Mouse (Mus musculus): ENCODE results near the gene BC049715. TPM values are rescaled to one million over a fixed set of nuclear protein-coding genes. Genes with fewer than 3 reads are reported as not detected.

The BC049715 gene
- 0.65 and 0.93 TPM in 2 replicates for polyA plus RNA-seq (2015; fragmentation: Nextera tagmentation; extraction: Ambion mirVana)

DNA sequence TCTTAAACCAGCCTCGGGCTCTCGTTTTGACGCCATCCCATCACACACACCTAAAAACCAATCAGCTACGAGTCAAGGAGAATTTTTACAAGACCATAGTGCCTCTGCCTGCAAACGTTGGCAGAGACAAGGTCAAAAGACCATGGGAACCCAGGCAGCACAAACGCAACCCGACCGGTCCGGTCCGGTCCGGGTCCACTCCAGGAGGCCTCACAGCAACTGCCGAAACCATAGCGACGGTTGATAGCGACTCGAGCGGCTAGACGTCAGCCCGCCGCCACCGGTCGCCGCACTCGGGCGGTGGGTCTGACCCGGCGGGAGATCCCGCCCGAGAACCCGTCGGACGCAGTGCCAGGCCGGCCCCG lies at the start of gene BC049715:
Gene BC049715, plus strand, starts transcription at position 111 of the 365 bp plus-strand sequence.
- under 1% methylated on average over 34 of the region's 34 CpGs for WGBS

DNA sequence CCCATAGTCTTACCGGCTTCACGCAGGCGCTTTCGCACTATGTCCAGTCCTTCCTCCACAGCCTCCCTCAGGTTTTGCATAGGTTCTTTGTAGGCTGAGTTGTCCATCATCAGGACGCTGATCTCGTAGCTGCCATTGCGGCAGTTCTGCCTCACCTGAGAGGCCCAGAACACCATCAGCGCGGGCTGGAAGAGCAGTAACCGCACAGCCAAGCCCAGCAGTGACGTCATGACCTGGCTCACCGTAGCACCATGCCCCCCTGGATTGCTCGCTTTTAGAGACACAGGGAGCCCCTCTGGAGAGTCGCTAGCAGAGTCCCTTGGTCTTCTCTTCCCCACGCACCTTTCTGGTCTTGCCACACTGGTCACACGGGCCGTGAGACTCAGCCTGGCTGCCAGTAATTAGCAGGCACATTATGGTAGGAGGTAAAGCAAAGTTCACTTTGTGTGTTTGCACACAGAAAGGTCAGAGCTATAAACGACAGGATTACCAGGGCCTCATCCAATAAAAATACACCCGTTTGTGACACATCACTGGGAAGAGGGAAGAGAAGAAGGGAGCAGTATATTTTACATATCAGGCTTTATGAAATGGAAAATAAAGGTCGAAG lies 45.9 kb upstream of the BC049715 start, which contains the start of gene Gucy2c:
Gene Gucy2c, minus strand, starts transcription at position 389 of the 610 bp plus-strand sequence.
- H3K4me1 ChIP-seq (ENCODE audit: control insufficient read depth, insufficient read depth, low read length), result 0 out of 2 replicates have a peak, but pooled peaks cover 4% of the 10 kb centered on the region
- H3K9me3 ChIP-seq (ENCODE audit: control insufficient read depth, low read length), result no peaks in the 10 kb centered on the region
- 52% methylated on average over 20 of the region's 20 CpGs for WGBS
- peak within 1 kb of the TSS; percentile 44 for H3K4me2 ChIP-seq (ENCODE audit: low read depth, low read length)
- no peaks in the 10 kb centered on the region for H3K36me3 ChIP-seq (ENCODE audit: control insufficient read depth, insufficient read depth, low read length)
- ATAC-seq, result peak; percentile 93
- peak within 1 kb of the TSS; percentile 54 for H3K4me3 ChIP-seq (ENCODE audit: low read length)
- no peaks in the 10 kb centered on the region for H3K27me3 ChIP-seq (replicated peaks; ENCODE audit: control insufficient read depth, insufficient read depth, low read length)
- H3K9ac ChIP-seq (ENCODE audit: low read depth, low read length), result peak within 1 kb of the TSS; percentile 69
- H3K27ac ChIP-seq (ENCODE audit: low read length), result peak within 1 kb of the TSS; percentile 94

More for the DNA sequence above, at the start of gene BC049715:
- Histone ChIP-seq H3K4me3 (ENCODE audit: low read length) (peak within 1 kb of the TSS; percentile 100), H3K27me3 (replicated peaks; ENCODE audit: control insufficient read depth, insufficient read depth, low read length) (no peaks in the 10 kb centered on the region), H3K36me3 (ENCODE audit: control insufficient read depth, insufficient read depth, low read length) (peaks cover under 1% of the 10 kb centered on the region; the same call in 1 of the 2 replicates), H3K9me3 (ENCODE audit: control insufficient read depth, low read length) (no peaks in the 10 kb centered on the region), H3K4me2 (ENCODE audit: low read depth, low read length) (peak within 1 kb of the TSS; percentile 81), H3K9ac (ENCODE audit: low read depth, low read length) (peak within 1 kb of the TSS; percentile 100), H3K27ac (ENCODE audit: low read length) (peak within 1 kb of the TSS; percentile 59; the same call in 1 of the 2 replicates), H3K4me1 (ENCODE audit: control insufficient read depth, insufficient read depth, low read length) (peaks cover 3% of the 10 kb centered on the region; the same call in 1 of the 2 replicates)
- no peak for ATAC-seq

- H3K36me3 ChIP-seq (ENCODE audit: control insufficient read depth, insufficient read depth, low read length), result no peaks in the 10 kb centered on the region
- H3K27me3 ChIP-seq (replicated peaks; ENCODE audit: control insufficient read depth, insufficient read depth, low read length), result no peaks in the 10 kb centered on the region
- H3K9me3 ChIP-seq (ENCODE audit: control insufficient read depth, low read length), result no peaks in the 10 kb centered on the region
- no peak overlapping the region for H3K9ac ChIP-seq (ENCODE audit: low read depth, low read length)
- 63% methylated on average over 12 of the region's 12 CpGs for WGBS
- peak overlapping the region; percentile 85 for H3K27ac ChIP-seq (ENCODE audit: low read length)
- H3K4me2 ChIP-seq (ENCODE audit: low read depth, low read length), result peak overlapping the region; percentile 44
- 0 out of 2 replicates have a peak, but pooled peaks cover 4% of the 10 kb centered on the region for H3K4me1 ChIP-seq (ENCODE audit: control insufficient read depth, insufficient read depth, low read length)
- H3K4me3 ChIP-seq (ENCODE audit: low read length), result peak overlapping the region; percentile 54
- peak; percentile 66 for ATAC-seq
Measured at GRCm38 (mm10) chr6:136782146-136782545, 45.3 kb upstream of the BC049715 start.

DNA sequence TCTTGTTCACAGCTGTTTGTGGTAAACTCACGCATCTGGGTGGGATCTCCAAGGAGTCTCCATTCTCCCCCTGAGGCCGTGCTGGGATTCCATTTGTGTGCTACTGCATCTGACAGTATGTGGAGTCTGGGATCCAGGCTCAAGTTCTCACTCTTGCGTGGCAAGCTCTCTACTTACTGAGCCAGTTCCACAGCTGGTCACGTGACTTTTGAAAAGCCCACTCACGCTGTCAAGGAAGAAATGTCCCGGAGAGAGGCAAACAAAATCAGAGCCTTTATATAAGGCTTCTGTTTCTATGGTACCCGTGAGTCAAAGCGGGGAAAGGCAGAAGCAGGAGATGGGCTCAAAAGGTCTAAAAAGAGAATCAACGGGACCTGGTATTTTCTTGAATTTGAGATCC lies 44.7 kb upstream of the BC049715 start:
- 68% methylated on average over 9 of the region's 9 CpGs for WGBS
- Histone ChIP-seq H3K36me3 (ENCODE audit: control insufficient read depth, insufficient read depth, low read length) (no peaks in the 10 kb centered on the region), H3K27me3 (replicated peaks; ENCODE audit: control insufficient read depth, insufficient read depth, low read length) (no peaks in the 10 kb centered on the region), H3K4me3 (ENCODE audit: low read length) (no peak overlapping the region), H3K9me3 (ENCODE audit: control insufficient read depth, low read length) (no peaks in the 10 kb centered on the region), H3K4me2 (ENCODE audit: low read depth, low read length) (peak overlapping the region; percentile 44), H3K9ac (ENCODE audit: low read depth, low read length) (no peak overlapping the region), H3K4me1 (ENCODE audit: control insufficient read depth, insufficient read depth, low read length) (0 out of 2 replicates have a peak, but pooled peaks cover 4% of the 10 kb centered on the region), H3K27ac (ENCODE audit: low read length) (peak overlapping the region; percentile 85)
- no peak for ATAC-seq

DNA sequence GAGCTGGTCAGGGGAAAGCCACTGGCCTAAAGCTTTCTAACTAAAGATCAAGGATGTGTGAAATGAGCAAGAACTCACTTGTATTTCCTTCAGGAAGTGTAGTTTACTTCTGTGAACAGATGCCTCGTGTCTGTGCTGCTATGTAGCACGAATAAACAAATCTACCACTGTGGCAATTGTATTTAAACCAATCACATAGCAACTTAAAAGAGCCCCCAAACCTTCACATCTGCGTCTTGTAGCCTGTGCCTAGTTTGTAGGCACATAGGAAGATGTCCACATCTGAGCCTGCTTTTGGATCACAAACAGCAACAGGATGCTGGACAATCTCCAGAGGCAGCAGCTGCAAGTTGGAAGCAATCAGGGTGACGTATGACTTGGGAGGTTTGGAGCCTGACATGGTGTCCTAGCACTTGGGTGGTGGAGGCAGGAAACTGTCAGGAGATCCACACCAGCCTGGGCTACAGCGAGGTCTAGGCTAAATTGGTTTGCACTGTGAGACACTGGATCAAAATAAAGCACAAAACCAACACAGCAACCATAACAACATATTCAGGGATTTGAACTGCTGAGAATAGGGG lies 37.9 kb upstream of the BC049715 start:
- Histone ChIP-seq H3K27ac (ENCODE audit: low read length) (peak overlapping the region; percentile 69), H3K27me3 (replicated peaks; ENCODE audit: control insufficient read depth, insufficient read depth, low read length) (no peaks in the 10 kb centered on the region), H3K4me1 (ENCODE audit: control insufficient read depth, insufficient read depth, low read length) (peaks cover 14% of the 10 kb centered on the region), H3K4me2 (ENCODE audit: low read depth, low read length) (no peak overlapping the region), H3K9ac (ENCODE audit: low read depth, low read length) (no peak overlapping the region), H3K36me3 (ENCODE audit: control insufficient read depth, insufficient read depth, low read length) (no peaks in the 10 kb centered on the region), H3K9me3 (ENCODE audit: control insufficient read depth, low read length) (no peaks in the 10 kb centered on the region), H3K4me3 (ENCODE audit: low read length) (no peak overlapping the region)
- peak; percentile 76 for ATAC-seq
- WGBS, result 46% methylated on average over 5 of the region's 5 CpGs

DNA sequence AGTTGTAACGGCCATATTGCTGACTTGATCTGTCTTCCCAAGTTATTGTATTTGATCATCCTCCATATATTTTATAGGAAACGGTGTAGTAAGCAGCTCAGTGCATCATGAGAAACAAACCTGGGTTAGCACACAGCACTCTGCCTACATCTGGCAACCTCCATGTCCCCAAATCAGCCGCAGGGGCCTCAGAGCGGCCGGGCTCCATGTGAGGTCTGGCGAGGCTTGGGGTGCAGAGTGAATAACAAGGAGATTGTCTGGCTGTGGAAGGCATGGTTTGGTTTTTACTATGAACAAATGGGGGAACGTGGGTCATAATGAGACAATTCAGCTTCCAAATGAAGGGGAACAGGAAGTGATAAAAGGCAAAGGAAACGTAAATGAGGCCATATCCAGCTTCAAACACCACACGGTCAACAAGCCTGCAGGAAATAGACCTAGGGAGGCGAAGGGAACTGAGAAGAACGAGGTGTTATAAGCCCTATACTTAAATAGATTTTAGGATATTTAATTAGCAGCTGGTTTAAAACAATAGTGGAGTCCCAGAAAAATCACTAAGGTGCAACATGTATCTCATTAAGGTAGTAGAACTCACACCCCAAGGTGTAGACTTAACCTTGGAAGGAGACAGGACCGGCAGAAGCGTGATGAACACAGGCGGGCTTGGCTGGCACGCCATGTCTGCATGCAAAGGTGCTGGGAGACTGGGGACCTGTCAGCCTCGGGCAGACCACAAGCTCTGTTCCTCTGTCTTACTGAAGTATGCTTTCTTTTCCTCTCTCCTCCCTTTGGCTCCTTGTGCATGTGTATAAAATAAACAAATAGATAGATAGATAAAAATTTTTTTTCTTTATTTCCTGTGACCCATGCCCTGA lies 34.3 kb upstream of the BC049715 start:
- Histone ChIP-seq H3K27me3 (replicated peaks; ENCODE audit: control insufficient read depth, insufficient read depth, low read length) (no peaks in the 10 kb centered on the region), H3K9ac (ENCODE audit: low read depth, low read length) (peak overlapping the region; percentile 68), H3K9me3 (ENCODE audit: control insufficient read depth, low read length) (no peaks in the 10 kb centered on the region), H3K4me1 (ENCODE audit: control insufficient read depth, insufficient read depth, low read length) (peaks cover 10% of the 10 kb centered on the region), H3K4me2 (ENCODE audit: low read depth, low read length) (peak overlapping the region; percentile 92), H3K27ac (ENCODE audit: low read length) (peak overlapping the region; percentile 13; the same call in 1 of the 2 replicates), H3K4me3 (ENCODE audit: low read length) (peak overlapping the region; percentile 47), H3K36me3 (ENCODE audit: control insufficient read depth, insufficient read depth, low read length) (no peaks in the 10 kb centered on the region)
- WGBS, result 33% methylated on average over 16 of the region's 16 CpGs
- ATAC-seq, result no peak

GRCm38 (mm10) chr6:136793831-136794525 lies 33.4 kb upstream of the BC049715 start:
- Histone ChIP-seq H3K4me2 (ENCODE audit: low read depth, low read length) (peak overlapping the region; percentile 92), H3K36me3 (ENCODE audit: control insufficient read depth, insufficient read depth, low read length) (no peaks in the 10 kb centered on the region), H3K27me3 (replicated peaks; ENCODE audit: control insufficient read depth, insufficient read depth, low read length) (no peaks in the 10 kb centered on the region), H3K9ac (ENCODE audit: low read depth, low read length) (peak overlapping the region; percentile 68), H3K27ac (ENCODE audit: low read length) (peak overlapping the region; percentile 40), H3K4me3 (ENCODE audit: low read length) (peak overlapping the region; percentile 47), H3K4me1 (ENCODE audit: control insufficient read depth, insufficient read depth, low read length) (peaks cover 10% of the 10 kb centered on the region), H3K9me3 (ENCODE audit: control insufficient read depth, low read length) (no peaks in the 10 kb centered on the region)
- WGBS, result under 1% methylated on average over 22 of the region's 24 CpGs
- peak; percentile 51 for ATAC-seq

DNA sequence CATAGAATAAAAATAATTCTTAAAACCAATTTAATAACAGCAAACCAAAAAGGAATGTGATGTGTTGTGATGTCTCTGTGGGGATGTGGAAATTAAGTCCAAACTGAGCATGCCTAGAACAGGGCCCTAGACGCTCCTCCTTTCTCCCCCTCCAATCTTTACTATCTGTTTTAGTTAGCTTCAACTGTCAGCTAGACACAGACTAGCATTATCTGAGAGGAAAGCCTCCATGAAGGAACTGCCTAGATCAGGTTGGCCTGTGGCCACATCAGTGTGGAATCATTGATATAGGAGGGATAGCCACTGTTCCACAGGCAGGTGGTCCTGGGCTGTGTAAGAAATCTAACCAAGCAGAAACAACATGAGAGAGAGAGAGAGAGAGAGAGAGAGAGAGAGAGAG lies 32.3 kb upstream of the BC049715 start:
- Histone ChIP-seq H3K36me3 (ENCODE audit: control insufficient read depth, insufficient read depth, low read length) (no peaks in the 10 kb centered on the region), H3K4me3 (ENCODE audit: low read length) (no peak overlapping the region), H3K9me3 (ENCODE audit: control insufficient read depth, low read length) (no peaks in the 10 kb centered on the region), H3K9ac (ENCODE audit: low read depth, low read length) (no peak overlapping the region), H3K27me3 (replicated peaks; ENCODE audit: control insufficient read depth, insufficient read depth, low read length) (no peaks in the 10 kb centered on the region), H3K4me2 (ENCODE audit: low read depth, low read length) (no peak overlapping the region), H3K27ac (ENCODE audit: low read length) (no peak overlapping the region), H3K4me1 (ENCODE audit: control insufficient read depth, insufficient read depth, low read length) (peaks cover 10% of the 10 kb centered on the region)
- ATAC-seq, result no peak
- WGBS, result 53% methylated on average over 1 of the region's 1 CpGs
